ENCODE assay signal across 21 mouse cellular contexts in the genomic region with DNA sequence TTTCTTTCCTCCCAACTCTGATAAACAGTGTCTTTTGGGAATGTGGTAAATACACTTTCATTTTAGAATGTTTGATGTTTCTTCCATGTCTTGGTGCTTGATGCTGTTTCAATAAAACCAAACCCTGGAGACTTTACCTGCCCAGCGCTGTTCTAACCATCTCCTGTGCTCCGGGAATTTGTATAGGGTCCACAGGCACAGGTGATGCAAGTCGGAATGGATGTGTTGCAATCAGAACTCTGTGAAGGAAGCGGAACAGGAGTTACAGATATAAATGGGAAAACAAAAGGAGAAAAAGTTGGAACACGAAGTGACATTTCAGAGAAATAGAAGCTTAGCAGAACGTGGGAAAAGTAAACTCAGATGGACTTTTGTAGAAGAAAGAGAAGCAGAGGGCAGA.
DNase-seq lines count a peak whose midpoint lies in the region; ATAC-seq and TF ChIP-seq lines count a peak whose summit lies in the region.
"Had no signal": no experiment of that assay in that cellular context is flagged by ENCODE, and none has a peak within 500 bp of the region (broad histone marks: within the 10 kb centered on the region; RNA-seq: fewer than 3 reads in every experiment).

No protein-coding gene starts in this region.

- peak overlapping the region; percentile 20; the same call in 1 of the 2 replicates for H3K4me2 ChIP-seq in intestine, embryonic 14.5 days (ENCODE audit: low read length)
- H3K4me2 ChIP-seq in intestine, postnatal 0 days (replicated peaks; ENCODE audit: low read depth) = no peak overlapping the region
- H3K4me2 ChIP-seq in midbrain, embryonic 11.5 days = no peak overlapping the region
- H3K4me2 ChIP-seq in midbrain, embryonic 16.5 days (ENCODE audit: low read length) = no peak overlapping the region
- H3K4me2 ChIP-seq in forebrain, postnatal 0 days (ENCODE audit: low read depth) = no peak overlapping the region
- H3K4me2 ChIP-seq: forebrain, embryonic 12.5 days; heart, embryonic 15.5 days; hindbrain, embryonic 13.5 days; limb, embryonic 13.5 days; neural tube, embryonic 15.5 days had no signal

- H3K9me3 ChIP-seq in intestine, embryonic 14.5 days (ENCODE audit: control insufficient read depth, low read length) = no peaks in the 10 kb centered on the region
- no peaks in the 10 kb centered on the region for H3K9me3 ChIP-seq in intestine, postnatal 0 days (ENCODE audit: control insufficient read depth)
- no peaks in the 10 kb centered on the region for H3K9me3 ChIP-seq in midbrain, embryonic 11.5 days (ENCODE audit: control insufficient read depth, low read length)
- H3K9me3 ChIP-seq in midbrain, embryonic 16.5 days (replicated peaks; ENCODE audit: control insufficient read depth, low read length, poor library complexity, severe bottlenecking) = no peaks in the 10 kb centered on the region
- H3K9me3 ChIP-seq in forebrain, postnatal 0 days (ENCODE audit: low read length) = no peaks in the 10 kb centered on the region
- H3K9me3 ChIP-seq: forebrain, embryonic 12.5 days; heart, embryonic 15.5 days; hindbrain, embryonic 13.5 days; limb, embryonic 13.5 days; neural tube, embryonic 15.5 days had no signal

- no peak for TF ChIP-seq POLR2A in lung, adult 2 months (IDR thresholded peaks at IDR 0.05; ENCODE audit: borderline replicate concordance, extremely low read depth, low read depth, low read length)

- H3K27ac ChIP-seq in intestine, embryonic 14.5 days (ENCODE audit: low read depth) = no peak overlapping the region; the same call in 1 of the 2 replicates
- no peak overlapping the region for H3K27ac ChIP-seq in intestine, postnatal 0 days (ENCODE audit: low read depth, low read length)
- no peak overlapping the region for H3K27ac ChIP-seq in midbrain, embryonic 11.5 days (ENCODE audit: low read depth, low read length)
- no peak overlapping the region for H3K27ac ChIP-seq in midbrain, embryonic 16.5 days (ENCODE audit: low read length)
- H3K27ac ChIP-seq in forebrain, postnatal 0 days (ENCODE audit: low read depth, low read length) = no peak overlapping the region
- H3K27ac ChIP-seq: forebrain, embryonic 12.5 days; heart, embryonic 15.5 days; hindbrain, embryonic 13.5 days; layer of hippocampus, adult 2 months; limb, embryonic 13.5 days; macrophage; neural tube, embryonic 15.5 days had no signal

- H3K27me3 ChIP-seq in intestine, embryonic 14.5 days (replicated peaks; ENCODE audit: control insufficient read depth, insufficient read depth, low read length) = no peaks in the 10 kb centered on the region
- H3K27me3 ChIP-seq in intestine, postnatal 0 days (replicated peaks; ENCODE audit: control insufficient read depth, insufficient read depth, low read length) = no peaks in the 10 kb centered on the region
- H3K27me3 ChIP-seq in midbrain, embryonic 11.5 days (ENCODE audit: control insufficient read depth, insufficient read depth, low read length) = no peaks in the 10 kb centered on the region
- no peaks in the 10 kb centered on the region for H3K27me3 ChIP-seq in midbrain, embryonic 16.5 days (ENCODE audit: control insufficient read depth, insufficient read depth, low read depth, low read length)
- no peaks in the 10 kb centered on the region for H3K27me3 ChIP-seq in forebrain, postnatal 0 days (ENCODE audit: insufficient read depth, low read length)
- H3K27me3 ChIP-seq: forebrain, embryonic 12.5 days; heart, embryonic 15.5 days; hindbrain, embryonic 13.5 days; limb, embryonic 13.5 days; neural tube, embryonic 15.5 days; Patski had no signal

- no peaks in the 10 kb centered on the region for H3K36me3 ChIP-seq in intestine, embryonic 14.5 days (ENCODE audit: control insufficient read depth, insufficient read depth, low read length)
- H3K36me3 ChIP-seq in intestine, postnatal 0 days (ENCODE audit: control insufficient read depth, insufficient read depth) = no peaks in the 10 kb centered on the region
- H3K36me3 ChIP-seq in midbrain, embryonic 11.5 days (ENCODE audit: control insufficient read depth, insufficient read depth, low read length) = no peaks in the 10 kb centered on the region
- H3K36me3 ChIP-seq in midbrain, embryonic 16.5 days (ENCODE audit: control insufficient read depth, insufficient read depth, low read length) = no peaks in the 10 kb centered on the region
- no peaks in the 10 kb centered on the region for H3K36me3 ChIP-seq in forebrain, postnatal 0 days (ENCODE audit: insufficient read depth)
- H3K36me3 ChIP-seq: forebrain, embryonic 12.5 days; heart, embryonic 15.5 days; hindbrain, embryonic 13.5 days; limb, embryonic 13.5 days; neural tube, embryonic 15.5 days had no signal

- H3K9ac ChIP-seq in intestine, embryonic 14.5 days (ENCODE audit: low read length) = no peak overlapping the region
- no peak overlapping the region for H3K9ac ChIP-seq in intestine, postnatal 0 days (ENCODE audit: low read depth, low read length)
- no peak overlapping the region for H3K9ac ChIP-seq in midbrain, embryonic 11.5 days (ENCODE audit: low read length)
- H3K9ac ChIP-seq in midbrain, embryonic 16.5 days (ENCODE audit: low read depth, low read length) = no peak overlapping the region
- no peak overlapping the region for H3K9ac ChIP-seq in forebrain, postnatal 0 days
- H3K9ac ChIP-seq: forebrain, embryonic 12.5 days; heart, embryonic 15.5 days; hindbrain, embryonic 13.5 days; limb, embryonic 13.5 days; neural tube, embryonic 15.5 days had no signal

- no peak for TF ChIP-seq CTCF in intestine, postnatal 0 days (IDR thresholded peaks at IDR 0.05; ENCODE audit: low read depth)
- no peak for TF ChIP-seq CTCF in lung, adult 2 months (IDR thresholded peaks at IDR 0.05; ENCODE audit: insufficient read depth, low read length)
- no peak for TF ChIP-seq CTCF in forebrain, postnatal 0 days (IDR thresholded peaks at IDR 0.05; ENCODE audit: low read depth)

- peaks cover 9% of the 10 kb centered on the region; the same call in 1 of the 2 replicates for H3K4me1 ChIP-seq in intestine, embryonic 14.5 days (replicated peaks; ENCODE audit: control insufficient read depth, insufficient read depth, low read length)
- no peaks in the 10 kb centered on the region for H3K4me1 ChIP-seq in intestine, postnatal 0 days (replicated peaks; ENCODE audit: control insufficient read depth, insufficient read depth, low read length)
- no peaks in the 10 kb centered on the region for H3K4me1 ChIP-seq in lung, adult 2 months (ENCODE audit: control insufficient read depth, insufficient read depth, low read length)
- no peaks in the 10 kb centered on the region for H3K4me1 ChIP-seq in midbrain, embryonic 11.5 days (ENCODE audit: control insufficient read depth, insufficient read depth, low read length)
- H3K4me1 ChIP-seq in midbrain, embryonic 16.5 days (ENCODE audit: control insufficient read depth, insufficient read depth, low read length) = no peaks in the 10 kb centered on the region
- H3K4me1 ChIP-seq in forebrain, postnatal 0 days (ENCODE audit: insufficient read depth) = no peaks in the 10 kb centered on the region
- H3K4me1 ChIP-seq: forebrain, embryonic 12.5 days; hindbrain, embryonic 13.5 days; neural tube, embryonic 15.5 days had no signal

- no peak for ATAC-seq in intestine, embryonic 14.5 days (replicated peaks; ENCODE audit: low FRiP score, low TSS enrichment, low read depth)
- ATAC-seq in intestine, postnatal 0 days = no peak
- no peak for ATAC-seq in midbrain, embryonic 11.5 days (ENCODE audit: low FRiP score)
- no peak for ATAC-seq in midbrain, embryonic 16.5 days
- no peak for ATAC-seq in forebrain, postnatal 0 days
- ATAC-seq in erythroblast, adult 5-6 weeks (replicated peaks; ENCODE audit: low FRiP score, poor library complexity, severe bottlenecking) = no peak
- ATAC-seq: Patski had no signal

- no peak for DNase-seq in intestine, embryonic 14.5 days (ENCODE audit: low spot score)
- no peak for DNase-seq in lung, adult 2 months
- no peak for DNase-seq in lung, postnatal 4 days
- peak; percentile 41 for DNase-seq in midbrain, embryonic 11.5 days (ENCODE audit: low spot score, missing footprints)
- DNase-seq in forebrain, postnatal 0 days = no peak
- DNase-seq: kidney, adult 2 months; kidney, postnatal 36 days; right cerebral cortex, postnatal 14 days; thymus, adult 18-20 months; thymus, postnatal 25 days had no signal

- no peak overlapping the region for H3K4me3 ChIP-seq in intestine, embryonic 14.5 days (ENCODE audit: low read depth, low read length)
- H3K4me3 ChIP-seq in intestine, postnatal 0 days (ENCODE audit: low read depth, low read length) = no peak overlapping the region
- H3K4me3 ChIP-seq in lung, adult 2 months (replicated peaks; ENCODE audit: extremely low read depth, low read depth, low read length) = peak overlapping the region; percentile 36
- H3K4me3 ChIP-seq in midbrain, embryonic 11.5 days (ENCODE audit: low read depth, low read length) = no peak overlapping the region
- H3K4me3 ChIP-seq in midbrain, embryonic 16.5 days (ENCODE audit: low read depth, low read length) = no peak overlapping the region
- no peak overlapping the region for H3K4me3 ChIP-seq in forebrain, postnatal 0 days (ENCODE audit: low read depth, low read length)
- H3K4me3 ChIP-seq: forebrain, embryonic 12.5 days; heart, embryonic 15.5 days; hindbrain, embryonic 13.5 days; layer of hippocampus, adult 2 months; limb, embryonic 13.5 days; neural tube, embryonic 15.5 days had no signal

- WGBS in intestine, embryonic 14.5 days = 71% methylated on average over 6 of the region's 6 CpGs
- 71% methylated on average over 6 of the region's 6 CpGs for WGBS in intestine, postnatal 0 days
- WGBS in lung, adult 2 months = 64% methylated on average over 6 of the region's 6 CpGs
- 87% methylated on average over 6 of the region's 6 CpGs for WGBS in midbrain, embryonic 11.5 days
- 92% methylated on average over 6 of the region's 6 CpGs for WGBS in midbrain, embryonic 16.5 days
- 88% methylated on average over 6 of the region's 6 CpGs for WGBS in forebrain, postnatal 0 days
